Mouse (Mus musculus) embryo, embryonic 10.5 days (tissue): Measurements from ENCODE around the gene Kdm4b.

ENCODE experiments used
- DNase-seq: peaks from one replicate; pipeline ENCODE4 v3.0.0-alpha.2; 2015; ENCODE audit warnings: low spot score

The Kdm4b gene

DNA sequence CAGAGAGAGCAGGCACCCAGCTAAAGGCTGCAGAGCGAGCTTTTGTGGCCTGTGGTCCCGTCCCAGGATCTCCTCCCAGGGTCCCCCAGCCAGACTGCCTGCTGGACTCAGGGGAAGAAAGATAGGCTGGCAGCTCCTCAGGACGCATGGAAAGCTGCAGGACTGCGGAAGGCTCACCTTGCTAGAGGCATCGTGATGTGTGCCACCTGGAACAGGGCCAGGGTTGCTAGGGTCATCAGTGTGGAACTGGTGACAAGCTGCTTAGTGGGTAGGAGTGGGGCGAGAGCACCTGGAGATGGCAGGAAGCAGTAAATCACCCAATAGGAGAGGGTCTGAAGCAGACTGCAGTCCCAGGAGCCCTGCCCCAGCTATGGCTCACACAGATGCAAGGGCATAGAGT is 61.8 kb downstream of the Kdm4b start:
- DNase-seq = no peak

DNA sequence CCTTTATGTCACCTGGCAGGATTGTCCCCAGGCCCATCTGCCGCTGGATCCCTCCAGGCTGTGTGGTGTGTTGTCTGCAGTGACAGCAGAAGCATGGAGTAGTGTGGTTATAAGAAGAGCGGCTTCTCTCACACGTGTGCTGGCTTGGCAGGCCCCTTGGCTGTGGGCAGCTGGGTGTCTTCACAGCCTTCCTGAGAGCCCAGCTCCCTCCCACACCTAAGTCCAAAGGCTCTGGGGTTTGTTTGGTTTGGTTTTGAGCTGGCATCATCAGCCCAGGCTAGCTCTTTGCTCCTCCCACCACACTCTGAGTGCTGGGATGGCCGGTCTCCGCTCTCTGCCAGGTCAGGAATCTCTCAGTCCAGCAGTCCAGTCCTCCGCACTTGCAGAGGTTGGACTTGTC is 67.4 kb downstream of the Kdm4b start:
- DNase-seq = no peak

DNA sequence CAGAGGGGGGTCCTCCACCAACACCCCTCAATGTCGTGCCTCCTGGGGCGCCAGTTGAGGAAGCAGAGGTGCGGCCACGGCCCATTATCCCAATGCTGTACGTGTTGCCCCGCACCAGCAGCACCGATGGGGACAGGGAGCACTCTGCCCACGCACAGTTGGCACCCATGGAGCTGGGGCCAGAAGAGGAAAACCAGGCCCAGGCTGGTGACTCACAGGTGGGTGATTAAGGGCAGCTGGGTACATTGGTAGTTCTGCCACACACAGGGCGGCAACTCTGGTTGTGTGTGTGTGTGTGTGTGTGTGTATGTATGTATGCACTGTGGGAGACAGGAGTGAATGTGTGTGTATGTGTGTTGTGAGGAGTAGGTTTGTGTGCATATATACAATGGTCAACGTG is 68.0 kb downstream of the Kdm4b start:
- no peak for DNase-seq

DNA sequence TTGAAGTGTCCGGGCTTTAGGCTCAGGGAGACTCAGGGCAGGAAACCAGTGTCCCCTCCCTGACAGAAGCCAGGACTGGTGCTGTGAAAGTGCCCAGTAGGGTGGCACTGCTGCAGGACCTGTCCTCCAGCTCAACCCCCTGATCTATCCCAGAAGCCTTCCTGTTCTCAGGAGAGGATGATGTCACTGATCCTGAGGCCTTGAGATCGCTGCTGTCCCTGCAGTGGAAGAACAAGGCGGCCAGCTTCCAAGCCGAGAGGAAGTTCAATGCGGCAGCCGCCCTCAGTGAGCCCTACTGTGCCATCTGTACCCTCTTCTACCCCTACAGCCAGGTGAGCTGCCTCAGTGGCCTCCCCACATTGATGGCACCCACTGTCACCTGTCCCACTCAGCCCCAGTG is 70.2 kb downstream of the Kdm4b start:
- no peak for DNase-seq

DNA sequence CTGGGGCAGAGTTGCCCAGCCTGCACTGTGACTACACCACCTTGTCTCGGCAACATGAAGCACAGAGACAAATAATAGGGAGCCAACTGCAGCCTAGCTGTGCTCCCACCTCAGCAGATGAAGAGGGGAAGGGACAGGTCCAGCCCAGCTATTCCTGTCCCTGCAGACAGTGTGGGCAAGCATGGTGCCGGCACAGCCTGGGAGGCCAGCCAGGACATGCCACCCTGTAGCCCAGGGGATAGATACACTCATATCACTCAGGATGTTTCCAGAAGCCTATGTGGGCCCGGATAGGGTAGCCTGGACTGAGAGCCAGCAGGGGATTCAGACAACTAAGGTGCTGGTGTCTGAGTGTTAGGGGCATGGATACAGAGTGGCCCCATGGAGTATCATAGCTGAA is 74.4 kb downstream of the Kdm4b start:
- no peak for DNase-seq

DNA sequence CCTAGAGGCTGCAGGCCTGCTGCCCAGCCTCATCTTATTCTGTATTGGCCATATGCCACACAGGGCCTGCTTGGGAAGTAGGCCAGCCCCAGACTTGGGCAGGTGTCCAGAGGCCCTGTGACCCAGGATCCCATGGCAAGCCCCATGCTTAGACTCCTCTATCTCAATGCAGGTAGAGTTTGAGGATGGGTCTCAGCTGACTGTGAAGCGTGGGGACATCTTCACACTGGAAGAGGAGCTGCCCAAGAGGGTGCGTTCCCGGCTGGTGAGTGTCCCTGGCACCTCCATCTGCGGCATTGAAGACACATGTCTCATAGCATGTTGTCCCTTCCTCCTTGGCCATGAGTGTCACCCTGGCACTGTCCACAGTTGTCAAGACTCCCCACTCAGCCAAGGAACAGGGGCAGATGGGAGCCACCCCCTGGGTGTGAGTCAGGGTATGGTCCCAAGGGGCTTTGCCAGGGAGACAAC is 75.2 kb downstream of the Kdm4b start:
- DNase-seq = no peak

DNA sequence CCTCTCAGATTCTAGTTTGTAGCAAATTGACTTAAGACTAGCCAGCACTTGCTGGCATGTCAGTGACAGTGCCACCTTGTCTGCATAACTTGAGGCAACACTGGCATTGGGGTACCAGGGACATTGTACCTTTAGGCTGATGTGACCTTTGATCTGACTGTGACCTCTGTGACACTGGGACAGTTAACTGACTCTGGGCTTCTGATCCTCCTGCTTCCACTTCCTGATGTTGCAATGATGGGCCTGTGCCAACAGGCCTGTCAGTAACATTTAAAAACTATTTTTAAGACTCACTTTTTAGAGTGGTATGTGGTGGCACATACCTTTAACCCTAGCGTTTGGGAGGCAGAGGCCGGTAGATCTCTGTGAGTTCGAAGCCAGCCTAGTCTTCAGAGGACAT is 79.5 kb downstream of the Kdm4b start:
- DNase-seq = no peak

DNA sequence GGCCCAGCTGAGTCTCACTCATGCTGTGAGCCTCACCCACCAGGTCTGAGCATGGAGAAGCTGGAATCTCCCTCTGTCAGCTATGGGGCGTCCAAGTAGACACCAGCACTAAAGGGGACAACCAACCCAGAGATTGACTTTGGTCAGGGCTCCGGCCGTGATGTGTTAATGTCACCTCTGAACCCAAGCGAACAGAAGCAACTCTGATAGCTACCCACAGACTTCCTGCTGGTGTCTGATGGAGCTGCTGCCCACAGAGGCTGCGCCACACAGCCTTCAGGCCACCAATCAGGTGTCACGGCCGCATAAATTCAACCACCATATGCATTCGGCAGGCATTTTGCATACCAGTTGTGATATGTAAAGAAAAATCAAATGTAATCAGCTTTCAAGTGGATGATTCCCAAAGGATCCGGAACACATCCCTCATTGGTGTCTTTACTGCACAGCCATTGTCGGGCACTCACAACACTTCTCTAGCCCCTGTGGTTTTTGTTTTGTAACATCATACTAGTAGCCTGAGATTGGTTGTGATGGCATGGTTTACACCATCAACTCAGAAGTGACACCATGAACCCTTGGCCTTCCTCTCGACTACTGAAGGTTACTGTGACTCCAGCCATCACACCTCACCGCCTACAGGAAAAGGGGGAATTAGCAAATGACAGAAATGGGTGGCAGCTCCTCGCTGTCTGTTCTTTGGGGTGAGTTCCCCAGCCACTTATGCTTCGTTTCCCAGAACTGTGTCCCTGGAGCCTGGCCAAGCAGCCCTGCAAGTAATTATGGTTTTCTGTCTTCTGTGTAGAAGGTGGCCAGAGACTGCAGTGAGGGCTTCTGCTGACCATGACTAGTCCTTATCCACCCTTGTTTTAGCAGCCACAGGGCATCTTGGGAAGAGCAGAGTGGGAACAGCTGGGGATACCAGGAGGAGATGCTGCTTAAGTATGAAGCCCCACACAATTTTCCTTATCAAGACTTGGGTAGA is 80.3 kb downstream of the Kdm4b start:
- no peak for DNase-seq

DNA sequence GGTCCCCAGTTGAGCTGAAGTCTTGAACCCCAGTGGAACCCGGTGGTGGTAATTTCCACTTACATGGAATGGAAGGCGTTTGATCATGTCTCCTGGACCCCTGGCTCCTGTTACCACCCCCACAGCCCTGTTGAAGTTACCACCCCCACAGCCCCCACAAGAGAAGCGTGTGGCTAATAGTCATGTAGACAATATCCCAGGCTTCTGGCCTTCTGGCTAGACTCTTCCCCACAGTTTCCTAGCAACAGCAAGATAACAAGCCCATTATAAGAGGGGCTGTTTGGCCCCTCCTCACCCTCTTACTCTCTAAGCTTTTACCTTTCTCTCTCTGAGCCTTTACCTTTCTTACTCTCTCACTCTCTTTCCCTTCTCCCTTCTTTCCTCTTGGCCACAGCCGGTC is 81.0 kb downstream of the Kdm4b start:
- peak; percentile 30 for DNase-seq

DNA sequence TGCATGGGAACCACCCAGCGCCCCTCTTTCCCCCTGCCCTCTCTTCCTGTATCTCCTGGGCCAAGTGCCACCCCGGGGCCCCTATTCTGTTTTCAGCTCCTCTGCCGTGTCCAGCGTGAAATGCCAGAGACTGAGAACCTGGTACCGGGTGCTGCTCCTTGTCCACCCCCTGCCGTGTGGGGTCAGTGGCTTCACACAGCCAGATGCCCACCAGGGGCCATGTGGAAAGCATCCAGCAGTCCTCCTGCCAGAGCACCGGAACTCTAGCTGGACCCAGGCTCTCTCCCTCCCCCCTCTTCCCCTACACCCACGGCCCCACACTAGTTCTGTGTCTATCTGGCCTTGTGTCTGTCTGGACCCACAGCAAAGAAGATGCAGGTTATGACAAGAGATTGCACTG is 81.5 kb downstream of the Kdm4b start:
- no peak for DNase-seq

DNA sequence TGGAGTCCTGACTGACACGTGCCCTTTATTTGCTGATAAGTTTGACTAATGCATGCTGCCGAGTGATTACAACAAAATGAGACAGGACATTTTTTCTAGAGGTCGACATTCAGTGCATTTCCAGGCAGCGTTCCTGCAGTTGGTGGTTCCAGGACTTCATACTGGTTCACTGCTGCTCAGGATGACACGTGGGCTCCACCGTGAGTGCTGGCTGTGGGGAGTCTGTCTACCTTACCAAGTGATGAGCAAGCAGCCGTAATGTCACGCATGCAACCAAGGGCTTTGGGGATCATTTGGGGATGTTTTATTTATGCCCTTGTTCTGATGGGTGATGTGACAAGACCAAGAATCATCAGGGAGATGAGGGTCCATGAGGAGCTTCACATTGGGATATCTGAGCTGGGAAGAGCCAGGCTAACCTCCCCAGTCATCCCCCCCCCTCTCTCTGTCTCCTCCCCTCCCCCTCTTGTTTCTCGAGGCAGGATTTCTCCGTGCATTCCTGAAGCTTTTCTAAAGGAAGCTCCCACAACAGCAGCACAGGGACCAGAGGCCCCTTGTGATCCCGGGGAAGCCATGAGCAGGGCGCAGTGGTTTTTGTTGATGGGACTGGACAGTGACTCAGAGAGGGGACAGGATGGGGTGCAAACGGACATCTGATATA is 83.2 kb downstream of the Kdm4b start:
- DNase-seq = peak; percentile 24

DNA sequence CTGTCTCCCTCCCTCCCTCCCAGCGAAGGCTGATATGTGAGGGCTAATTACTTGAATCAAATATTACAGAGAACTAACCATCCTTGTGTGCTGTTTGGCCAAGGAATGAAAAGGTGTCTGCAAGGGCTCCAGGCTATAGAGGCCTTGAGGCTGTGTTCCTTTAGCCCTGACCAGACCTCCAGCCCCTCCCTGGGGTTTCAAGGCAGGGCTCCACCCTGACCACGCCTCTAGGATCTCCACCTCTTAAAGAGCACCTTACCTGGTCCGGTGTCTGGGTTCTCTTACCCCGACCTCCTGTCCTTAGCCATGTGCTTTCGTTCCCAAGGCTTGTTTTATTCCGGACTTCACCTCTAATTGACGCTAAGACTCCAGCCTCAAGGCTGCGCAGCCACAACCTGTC is 83.9 kb downstream of the Kdm4b start:
- DNase-seq = no peak

DNA sequence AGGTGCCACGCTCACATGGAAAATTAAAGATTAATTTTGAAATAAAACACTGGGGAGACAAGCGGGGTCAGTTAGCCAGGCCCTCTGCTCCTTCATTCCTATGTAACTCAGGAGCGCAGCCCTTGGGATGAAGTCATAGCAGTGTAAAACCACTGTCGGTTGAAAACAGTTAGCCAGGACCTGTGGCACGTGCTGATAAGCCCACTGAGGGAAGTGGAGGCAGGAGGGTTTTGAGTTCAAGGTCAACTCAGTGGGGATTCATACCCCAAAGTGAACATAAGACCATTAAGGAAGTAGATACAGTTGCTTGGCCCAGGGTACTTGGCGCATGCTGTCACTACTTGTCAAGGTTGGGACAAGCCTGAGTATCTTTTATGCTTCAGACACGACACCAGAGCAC is 85.6 kb downstream of the Kdm4b start:
- DNase-seq = no peak

DNA sequence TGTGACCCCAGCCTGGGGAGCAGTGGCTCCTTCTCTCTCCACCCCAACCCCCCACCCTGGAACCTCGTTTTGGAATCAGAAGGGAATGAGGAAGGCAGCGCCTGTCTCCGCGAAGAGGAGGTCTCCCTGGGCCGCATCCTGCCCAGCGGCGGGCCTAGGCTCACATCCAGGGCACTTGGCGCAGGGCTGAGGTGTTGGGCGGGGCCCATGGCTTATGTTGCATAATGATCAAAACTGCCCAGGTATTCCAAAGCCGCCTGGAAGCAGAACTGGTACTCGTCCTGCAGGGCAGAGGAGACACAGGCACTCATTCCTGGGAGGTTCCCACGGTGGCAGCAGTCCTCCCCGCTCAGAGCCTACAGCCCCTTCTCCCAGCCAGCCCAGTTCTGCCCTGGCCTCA is 87.3 kb downstream of the Kdm4b start:
- DNase-seq = no peak

DNA sequence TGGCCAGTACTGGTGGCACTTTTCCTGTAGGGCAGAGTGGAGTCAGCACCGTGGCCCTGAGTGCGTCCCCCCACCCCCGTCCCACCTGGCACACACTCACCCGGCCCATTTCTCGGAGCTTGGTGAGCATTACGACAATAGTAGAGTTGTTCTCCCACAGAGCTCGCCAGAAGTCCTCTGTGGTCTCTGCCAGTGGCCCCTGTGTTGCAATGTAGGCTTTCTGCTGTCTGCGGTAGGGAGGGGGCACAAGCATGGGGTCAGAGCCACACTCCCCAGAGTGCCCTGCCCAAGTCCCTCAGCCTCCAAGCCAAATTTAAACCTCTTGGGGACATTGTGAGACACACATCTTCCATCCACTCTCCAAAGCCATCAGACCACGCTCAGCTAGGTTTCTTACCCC is 88.9 kb downstream of the Kdm4b start:
- no peak for DNase-seq

DNA sequence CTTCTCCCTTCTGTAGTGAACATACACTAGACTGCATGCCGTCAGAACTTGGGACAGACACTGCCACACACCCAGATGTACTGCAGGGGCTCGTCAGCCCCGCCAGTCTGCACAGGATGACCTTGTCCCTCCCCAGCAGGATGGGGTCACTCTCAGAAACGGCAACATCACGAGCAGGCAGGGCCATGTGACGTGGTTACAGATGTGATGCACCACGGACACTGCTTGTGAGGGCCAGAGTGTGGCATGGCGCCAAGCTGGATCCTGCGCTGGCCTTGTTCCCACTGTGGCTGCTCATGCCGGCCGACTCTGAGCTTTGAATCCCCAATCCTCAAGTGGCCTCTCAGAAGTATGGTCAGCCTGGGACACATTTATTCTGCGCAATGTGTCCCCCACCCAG is 92.4 kb downstream of the Kdm4b start:
- no peak for DNase-seq

DNA sequence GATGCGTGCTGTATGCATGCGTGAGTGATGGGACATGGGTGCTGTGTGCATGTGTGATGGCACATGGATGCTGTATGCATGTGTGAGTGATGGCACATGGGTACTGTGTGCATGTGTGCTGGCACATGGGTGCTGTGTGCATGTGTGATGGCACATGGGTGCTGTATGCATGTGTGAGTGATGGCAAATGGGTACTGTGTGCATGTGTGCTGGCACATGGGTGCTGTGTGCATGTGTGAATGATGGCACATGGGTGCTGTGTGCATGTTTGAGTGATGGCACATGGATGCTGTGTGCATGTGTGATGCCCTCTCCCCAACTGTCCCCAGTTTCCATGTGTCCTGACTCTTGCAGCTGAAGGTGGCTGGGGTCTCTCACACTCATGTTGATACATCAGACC is 94.2 kb downstream of the Kdm4b start:
- DNase-seq = no peak

DNA sequence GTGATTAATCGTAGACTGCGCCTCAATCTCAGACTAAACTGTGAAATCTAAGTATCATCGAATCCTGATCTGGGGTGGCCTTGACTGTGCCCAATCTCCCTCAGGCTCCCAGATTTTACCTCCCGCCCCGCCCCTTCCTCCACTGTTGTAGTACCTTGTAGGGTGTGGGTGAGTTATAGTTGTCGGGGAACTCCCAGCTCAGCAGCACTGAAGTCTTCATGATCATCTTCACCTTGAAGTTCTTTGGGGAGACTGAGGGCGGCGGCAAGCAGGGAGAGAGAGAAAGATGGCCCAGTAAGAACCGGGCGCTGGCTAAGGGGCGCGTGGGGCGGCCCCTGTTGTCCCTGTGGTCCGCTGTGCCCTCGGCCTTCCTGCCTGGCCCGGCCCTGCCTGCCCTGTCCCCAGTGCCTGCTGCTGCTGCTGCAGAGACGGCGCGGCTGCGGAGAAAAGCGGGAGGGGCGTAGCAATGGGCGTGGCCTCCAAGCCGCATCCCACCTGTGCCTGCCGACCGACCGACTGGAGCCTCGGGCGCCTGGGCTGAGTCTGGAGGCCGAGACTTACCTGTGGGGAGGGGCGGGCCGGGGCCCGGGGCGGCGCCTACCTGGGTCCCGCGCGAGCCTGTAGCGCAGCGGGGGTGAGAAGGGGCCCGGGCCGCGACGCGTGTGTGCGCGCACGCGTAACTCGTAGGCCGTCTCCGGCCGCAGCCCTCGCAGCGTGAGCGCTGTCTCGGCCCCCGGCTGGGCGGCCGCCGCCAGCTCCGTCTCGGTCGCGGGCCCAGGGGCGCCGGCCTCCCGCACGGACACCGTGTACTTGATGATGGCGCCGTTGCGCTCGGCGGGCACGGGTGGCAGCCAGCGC is 99.1 kb downstream of the Kdm4b start:
- peak; percentile 72 for DNase-seq

DNA sequence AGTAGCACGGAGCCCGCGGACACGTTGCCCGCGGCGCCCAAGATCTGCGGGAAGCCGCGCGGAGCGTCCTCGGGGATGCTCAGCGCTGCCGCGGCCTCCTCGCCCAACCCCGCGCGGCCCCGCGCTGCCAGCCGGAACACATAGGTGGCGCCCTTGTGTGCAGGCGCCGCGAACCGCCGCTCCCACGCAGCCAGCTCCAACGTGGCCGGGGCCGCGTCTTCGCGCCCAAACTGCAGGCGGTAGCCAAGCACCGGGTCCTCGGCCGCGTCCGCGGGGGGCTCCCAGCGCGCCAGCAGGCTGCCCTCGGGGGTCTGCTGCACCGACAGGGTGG is 99.7 kb downstream of the Kdm4b start:
- peak; percentile 82 for DNase-seq

DNA sequence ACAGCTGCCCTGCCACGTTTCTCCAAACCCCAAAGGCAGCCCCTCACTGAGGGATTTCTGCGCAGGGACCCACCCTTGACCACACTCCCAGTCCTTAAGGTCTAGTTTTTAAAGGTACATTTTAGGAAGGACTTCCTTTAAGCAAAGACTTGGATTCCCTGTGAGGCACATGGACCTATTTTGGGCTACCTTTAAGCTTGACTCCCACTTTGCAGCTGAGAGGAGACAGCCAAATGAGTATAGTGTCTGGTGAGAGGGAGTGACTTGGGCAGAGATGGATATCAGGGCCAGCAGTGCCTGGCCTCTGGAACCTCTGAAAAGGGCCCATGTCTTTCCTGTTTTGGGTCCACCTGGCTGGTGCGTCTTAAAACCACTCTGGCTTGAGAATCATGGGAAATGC is 100.1 kb downstream of the Kdm4b start:
- no peak for DNase-seq

DNA sequence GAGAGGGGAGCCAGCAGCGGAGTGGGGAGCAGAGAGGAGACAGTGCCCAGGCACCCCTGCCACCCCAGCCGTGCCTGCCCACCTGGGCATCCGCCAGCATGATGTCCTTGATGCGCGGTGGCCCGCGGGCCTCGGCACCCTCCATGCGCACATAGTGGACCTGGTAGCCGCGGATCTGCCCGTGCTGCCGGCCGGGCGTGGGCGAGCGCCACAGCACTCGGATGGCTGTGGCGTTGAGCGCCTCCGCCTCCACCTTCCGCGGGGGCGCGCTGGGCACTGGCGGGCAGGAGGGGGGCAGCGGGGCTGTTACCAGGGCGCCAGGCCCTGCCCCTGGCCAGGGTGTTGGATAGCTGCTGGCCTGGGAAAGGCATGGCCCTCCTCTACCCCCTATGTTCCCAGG is 102.0 kb downstream of the Kdm4b start:
- DNase-seq = no peak

DNA sequence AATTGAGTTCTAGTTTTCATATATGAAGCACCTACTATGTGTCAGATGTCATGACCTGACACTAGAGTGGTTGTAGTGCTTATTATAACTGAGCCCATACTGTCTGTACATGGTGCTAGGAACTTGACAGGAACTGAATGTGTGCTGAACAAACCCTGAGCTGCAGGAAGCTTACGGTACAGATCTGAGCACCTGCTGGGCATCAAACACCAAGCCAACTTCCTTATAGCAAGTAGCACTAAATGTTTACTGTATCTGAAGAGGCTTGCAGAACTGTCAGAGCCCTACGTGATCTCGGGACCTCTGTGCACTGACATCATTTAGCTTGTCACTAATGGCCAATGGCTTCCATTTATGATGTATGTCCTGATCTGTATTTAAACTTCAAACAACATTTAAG is 105.7 kb downstream of the Kdm4b start:
- DNase-seq = no peak
